Mouse (Mus musculus) liver, postnatal 0 days (tissue): ENCODE results near the gene 4933415A04Rik. TPM values are rescaled to one million over a fixed set of nuclear protein-coding genes. Genes with fewer than 3 reads are reported as not detected.

Experiments used
- ATAC-seq: fragments of 200-750 bp; cut with Nextera tagmentation; 2 replicates; pipeline ENCODE4 v1.8.0; 2017; ENCODE audit warnings: mild to moderate bottlenecking, moderate library complexity
- DNase-seq: peaks from one replicate; pipeline ENCODE4 v3.0.0-alpha.2; 2016
- H3K27ac ChIP-seq: fragments of 300-500 bp; sonication (generic); 2 replicates; pipeline ENCODE4 v1.5.1; 2014; ENCODE audit warnings: antibody characterized with exemption, moderate library complexity, mild to moderate bottlenecking, low read depth
- H3K27me3 ChIP-seq: fragments of 300-500 bp; sonication (generic); 2 replicates; pipeline ENCODE4 v1.6.1; 2014; ENCODE audit warnings: low read length, control low read depth, mixed read lengths; ENCODE audit not compliant: insufficient read depth
- H3K36me3 ChIP-seq: fragments of 300-500 bp; sonication (generic); replicated peaks from 2 replicates; pipeline ENCODE4 v1.6.1; 2014; ENCODE audit warnings: mild to moderate bottlenecking, control low read depth, low read length, moderate library complexity, mixed read lengths; ENCODE audit not compliant: insufficient read depth
- H3K4me1 ChIP-seq: fragments of 300-500 bp; sonication (generic); 2 replicates; pipeline ENCODE4 v1.6.1; 2014; ENCODE audit warnings: antibody characterized with exemption, mild to moderate bottlenecking, control low read depth; ENCODE audit not compliant: insufficient read depth
- H3K4me2 ChIP-seq: fragments of 300-500 bp; sonication (generic); 2 replicates; pipeline ENCODE4 v1.6.1; 2014; ENCODE audit warnings: low read depth, mild to moderate bottlenecking, low read length, moderate library complexity, mixed read lengths
- H3K4me3 ChIP-seq: fragments of 300-500 bp; sonication (generic); 2 replicates; pipeline ENCODE4 v1.5.1; 2014; ENCODE audit warnings: low read depth, low read length
- H3K9ac ChIP-seq: fragments of 300-500 bp; sonication (generic); replicated peaks from 2 replicates; pipeline ENCODE4 v1.6.1; 2014; ENCODE audit warnings: mild to moderate bottlenecking, moderate library complexity
- H3K9me3 ChIP-seq: fragments of 300-500 bp; sonication (generic); 2 replicates; pipeline ENCODE4 v1.6.1; 2016; ENCODE audit warnings: mild to moderate bottlenecking, control low read depth, low read length, mixed read lengths
- CTCF ChIP-seq: sonication (generic); IDR thresholded peaks from 2 replicates; pipeline ENCODE4 v1.5.1; 2016; ENCODE audit warnings: antibody characterized with exemption, low read depth
- EP300 ChIP-seq: IDR thresholded peaks from 2 replicates; pipeline ENCODE4 v1.6.1; 2016; ENCODE audit warnings: antibody characterized with exemption, low read depth, mild to moderate bottlenecking
- WGBS: fragments of 180-500 bp; shearing (Covaris S2); extraction: QIAGEN DNeasy Blood & Tissue Kit; methylation state at CpG from one replicate; pipeline ENCODE4 v1.1.7; 2014; ENCODE audit not compliant: insufficient replicate concordance; 5-methylcytosine and 5-hydroxymethylcytosine counted together
- polyA plus RNA-seq: library from polyadenylated mRNA; unstranded; fragments of >200 nt; fragmentation: Nextera tagmentation; extraction: Ambion mirVana; gene quantifications from 2 replicates; pipeline ENCODE4 v1.2.1, GENCODE M21; 2015

The 4933415A04Rik gene
- 0.51 and 0.72 TPM in 2 replicates for polyA plus RNA-seq

- no peak within 1 kb of the TSS for H3K4me3 ChIP-seq
- H3K27ac ChIP-seq, result no peak within 1 kb of the TSS
- no peak for ATAC-seq
- 58% methylated on average over 7 of the region's 7 CpGs for WGBS
- DNase-seq, result peak; percentile 75
- H3K4me2 ChIP-seq, result no peak within 1 kb of the TSS
- H3K9me3 ChIP-seq, result no peaks in the 10 kb centered on the region
- peak; percentile 72 for TF ChIP-seq CTCF
- no peak for TF ChIP-seq EP300
- H3K36me3 ChIP-seq, result no peaks in the 10 kb centered on the region
- no peaks in the 10 kb centered on the region for H3K27me3 ChIP-seq
- no peaks in the 10 kb centered on the region for H3K4me1 ChIP-seq
- no peak within 1 kb of the TSS for H3K9ac ChIP-seq
These were observed at the start of gene 4933415A04Rik for GRCm38 (mm10) chr11:43586324-43587090. Gene 4933415A04Rik, plus strand, starts transcription at chr11:43587040.

- Histone ChIP-seq H3K9ac (no peak overlapping the region), H3K36me3 (no peaks in the 10 kb centered on the region), H3K9me3 (no peaks in the 10 kb centered on the region), H3K4me1 (no peaks in the 10 kb centered on the region), H3K4me2 (no peak overlapping the region), H3K4me3 (no peak overlapping the region), H3K27ac (no peak overlapping the region), H3K27me3 (no peaks in the 10 kb centered on the region)
- DNase-seq, result no peak
- ATAC-seq, result no peak
- no peak for TF ChIP-seq EP300
- no peak for TF ChIP-seq CTCF
- WGBS, result 72% methylated on average over 6 of the region's 6 CpGs
These were observed 49.8 kb upstream of the 4933415A04Rik start for GRCm38 (mm10) chr11:43537074-43537473.

GRCm38 (mm10) chr11:43539863-43540262 is 47.0 kb upstream of the 4933415A04Rik start:
- no peaks in the 10 kb centered on the region for H3K36me3 ChIP-seq
- no peak overlapping the region for H3K27ac ChIP-seq
- ATAC-seq (no peak), DNase-seq (no peak)
- no peaks in the 10 kb centered on the region for H3K27me3 ChIP-seq
- peaks cover 23% of the 10 kb centered on the region for H3K4me1 ChIP-seq
- 54% methylated on average over 6 of the region's 6 CpGs for WGBS
- TF ChIP-seq CTCF (no peak), EP300 (no peak)
- no peak overlapping the region for H3K9ac ChIP-seq
- no peak overlapping the region for H3K4me3 ChIP-seq
- H3K4me2 ChIP-seq, result no peak overlapping the region
- no peaks in the 10 kb centered on the region for H3K9me3 ChIP-seq

GRCm38 (mm10) chr11:43543711-43544466 is 43.0 kb upstream of the 4933415A04Rik start:
- ATAC-seq (peak; percentile 64), DNase-seq (peak; percentile 39)
- no peak overlapping the region for H3K9ac ChIP-seq
- peaks cover 36% of the 10 kb centered on the region for H3K4me1 ChIP-seq
- WGBS, result 31% methylated on average over 15 of the region's 15 CpGs
- no peaks in the 10 kb centered on the region for H3K36me3 ChIP-seq
- no peaks in the 10 kb centered on the region for H3K27me3 ChIP-seq
- no peak overlapping the region for H3K4me2 ChIP-seq
- TF ChIP-seq CTCF (no peak), EP300 (peak; percentile 56; the same call in 1 of the 2 replicates)
- H3K27ac ChIP-seq, result peak overlapping the region; percentile 51; the same call in 1 of the 2 replicates
- no peaks in the 10 kb centered on the region for H3K9me3 ChIP-seq
- H3K4me3 ChIP-seq, result no peak overlapping the region

- 64% methylated on average over 7 of the region's 7 CpGs for WGBS
- no peak for TF ChIP-seq CTCF
- TF ChIP-seq EP300, result no peak
- DNase-seq (no peak), ATAC-seq (no peak)
- Histone ChIP-seq H3K27ac (peak overlapping the region; percentile 51; the same call in 1 of the 2 replicates), H3K4me2 (no peak overlapping the region), H3K9ac (no peak overlapping the region), H3K27me3 (no peaks in the 10 kb centered on the region), H3K4me3 (no peak overlapping the region), H3K36me3 (no peaks in the 10 kb centered on the region), H3K4me1 (peaks cover 46% of the 10 kb centered on the region), H3K9me3 (no peaks in the 10 kb centered on the region)
These were observed 42.0 kb upstream of the 4933415A04Rik start for GRCm38 (mm10) chr11:43544819-43545218.

GRCm38 (mm10) chr11:43545873-43546475 is 40.9 kb upstream of the 4933415A04Rik start:
- H3K4me1 ChIP-seq, result peaks cover 51% of the 10 kb centered on the region
- 69% methylated on average over 16 of the region's 16 CpGs for WGBS
- no peaks in the 10 kb centered on the region for H3K27me3 ChIP-seq
- H3K4me2 ChIP-seq, result no peak overlapping the region
- TF ChIP-seq CTCF (no peak), EP300 (no peak)
- no peak overlapping the region for H3K9ac ChIP-seq
- no peaks in the 10 kb centered on the region for H3K9me3 ChIP-seq
- DNase-seq, result no peak
- ATAC-seq, result no peak
- H3K4me3 ChIP-seq, result no peak overlapping the region
- H3K36me3 ChIP-seq, result no peaks in the 10 kb centered on the region
- H3K27ac ChIP-seq, result no peak overlapping the region
